Mouse (Mus musculus) heart, embryonic 14.5 days (tissue): ENCODE results near the gene Abracl. TPM values are rescaled to one million over a fixed set of nuclear protein-coding genes. Genes with fewer than 3 reads are reported as not detected.

Experiments
- polyA plus RNA-seq: library from polyadenylated mRNA; unstranded; fragments of >200 nt; fragmentation: Nextera tagmentation; extraction: Ambion mirVana; gene quantifications from 2 replicates; pipeline ENCODE4 v1.2.1, GENCODE M21; 2014

Gene Abracl
- polyA plus RNA-seq, 1 experiment from 2014 or later: 182 TPM

Other genes with a start within 250 kb of the Abracl start
- 45.2 and 46.8 TPM in 2 replicates for gene Txlnb, start 227.1 kb downstream of the Abracl start, polyA plus RNA-seq
- 6.1 and 6.4 TPM in 2 replicates for gene Heca, start 75.2 kb downstream of the Abracl start, polyA plus RNA-seq
- 27.2 and 29.8 TPM in 2 replicates for gene Reps1, start 32.6 kb upstream of the Abracl start, polyA plus RNA-seq
- 0.51 and 0.55 TPM in 2 replicates for gene Ect2l, start 187.6 kb upstream of the Abracl start, polyA plus RNA-seq
- gene Ccdc28a, start 211.7 kb upstream of the Abracl start, polyA plus RNA-seq: 12.1 and 13.0 TPM in 2 replicates